Mouse (Mus musculus): Measurements from ENCODE around the gene Gdi2. TPM values are rescaled to one million over a fixed set of nuclear protein-coding genes. Genes with fewer than 3 reads are reported as not detected.

Gene Gdi2
- polyA plus RNA-seq, 1 experiment, result 211 TPM

DNA sequence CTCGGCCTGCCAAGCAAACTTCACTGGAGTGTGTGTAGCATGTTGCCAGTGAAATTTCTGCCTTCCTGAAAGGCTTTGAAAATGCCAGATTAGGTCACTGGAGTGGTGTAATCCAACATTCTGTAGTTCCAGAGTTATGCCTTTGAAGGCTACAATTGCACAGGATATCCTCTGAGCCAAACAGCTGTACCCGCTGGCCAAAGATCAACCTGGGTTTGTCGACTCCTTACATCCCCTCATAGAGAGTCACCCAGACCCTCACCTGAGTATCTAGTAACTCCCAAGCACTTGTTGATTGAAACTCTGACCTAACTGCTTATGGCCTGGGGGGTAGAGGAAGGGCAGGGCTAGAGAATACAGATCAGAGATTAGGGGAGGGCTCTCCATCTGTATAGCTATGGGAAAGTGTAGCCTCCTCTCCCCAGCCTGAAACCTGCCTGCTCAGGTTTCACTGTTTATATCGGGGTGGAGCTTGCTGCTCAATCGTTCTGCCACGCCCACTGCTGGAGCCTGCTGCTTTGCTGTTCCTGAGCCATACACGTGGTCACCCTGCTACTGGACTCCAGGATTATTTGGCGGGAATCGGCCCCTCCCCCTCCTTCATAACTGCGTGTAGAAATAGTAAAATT is 6.1 kb upstream of the Gdi2 start:
- H3K4me1 ChIP-seq (ENCODE audit: control insufficient read depth, insufficient read depth, low read length), result no peaks in the 10 kb centered on the region
- H3K27ac ChIP-seq (ENCODE audit: insufficient read depth, low read length), result no peak overlapping the region
- TF ChIP-seq POLR2A (IDR thresholded peaks at IDR 0.05; ENCODE audit: extremely low read depth, insufficient read depth, low read length) (no peak), CTCF (IDR thresholded peaks at IDR 0.05; ENCODE audit: extremely low read depth, insufficient read depth, low read length) (no peak)

DNA sequence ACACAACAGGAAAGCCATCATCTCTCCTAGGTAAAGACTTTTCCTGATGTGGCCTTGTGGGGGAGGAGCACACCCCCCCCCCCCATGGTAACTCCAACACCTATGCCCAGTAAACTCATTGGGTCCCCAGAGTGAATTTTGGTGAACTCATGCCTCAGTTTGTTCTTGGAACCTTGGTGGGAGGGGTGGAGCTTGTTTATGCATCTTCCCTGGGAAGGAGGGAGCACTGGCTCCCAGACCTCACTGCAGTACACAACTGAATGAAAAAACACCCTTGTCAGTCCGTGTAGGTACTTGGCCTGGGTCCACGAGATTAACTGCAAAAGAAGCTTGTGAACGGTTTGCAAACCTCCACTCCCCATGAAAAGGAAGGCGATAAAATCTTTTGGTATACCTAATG is 5.4 kb upstream of the Gdi2 start:
- H3K4me1 ChIP-seq (ENCODE audit: control insufficient read depth, insufficient read depth, low read length), result no peaks in the 10 kb centered on the region
- TF ChIP-seq CTCF (IDR thresholded peaks at IDR 0.05; ENCODE audit: extremely low read depth, insufficient read depth, low read length) (no peak), POLR2A (IDR thresholded peaks at IDR 0.05; ENCODE audit: extremely low read depth, insufficient read depth, low read length) (no peak)
- no peak overlapping the region for H3K4me3 ChIP-seq (ENCODE audit: insufficient read depth, low read length)
- H3K27ac ChIP-seq (ENCODE audit: insufficient read depth, low read length), result no peak overlapping the region

More for the DNA sequence above, 6.1 kb upstream of the Gdi2 start:
- H3K4me3 ChIP-seq (ENCODE audit: insufficient read depth, low read length), result no peak overlapping the region

DNA sequence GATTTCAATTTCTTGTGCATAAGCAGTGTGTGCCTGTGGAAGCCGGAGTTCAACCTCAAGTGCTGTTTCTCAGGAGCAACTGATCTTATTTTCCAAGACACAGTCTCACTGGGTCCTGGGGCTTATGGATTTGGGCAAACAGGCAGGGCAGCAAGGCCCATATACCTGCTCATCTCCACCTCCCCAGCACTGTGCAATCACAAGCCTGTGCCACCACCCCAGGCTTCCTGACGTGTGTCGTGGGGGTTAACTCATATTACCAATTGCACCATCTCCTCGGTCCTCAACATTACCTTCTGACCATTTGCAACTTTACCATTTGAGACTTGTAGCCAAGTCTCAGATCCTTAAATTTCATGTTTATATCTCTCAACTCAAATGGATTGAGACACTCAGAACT is 3.7 kb upstream of the Gdi2 start:
- H3K27ac ChIP-seq (ENCODE audit: insufficient read depth, low read length), result no peak overlapping the region
- no peak for TF ChIP-seq POLR2A (IDR thresholded peaks at IDR 0.05; ENCODE audit: extremely low read depth, insufficient read depth, low read length)
- TF ChIP-seq CTCF (IDR thresholded peaks at IDR 0.05; ENCODE audit: extremely low read depth, insufficient read depth, low read length), result no peak
- no peaks in the 10 kb centered on the region for H3K4me1 ChIP-seq (ENCODE audit: control insufficient read depth, insufficient read depth, low read length)
- no peak overlapping the region for H3K4me3 ChIP-seq (ENCODE audit: insufficient read depth, low read length)

DNA sequence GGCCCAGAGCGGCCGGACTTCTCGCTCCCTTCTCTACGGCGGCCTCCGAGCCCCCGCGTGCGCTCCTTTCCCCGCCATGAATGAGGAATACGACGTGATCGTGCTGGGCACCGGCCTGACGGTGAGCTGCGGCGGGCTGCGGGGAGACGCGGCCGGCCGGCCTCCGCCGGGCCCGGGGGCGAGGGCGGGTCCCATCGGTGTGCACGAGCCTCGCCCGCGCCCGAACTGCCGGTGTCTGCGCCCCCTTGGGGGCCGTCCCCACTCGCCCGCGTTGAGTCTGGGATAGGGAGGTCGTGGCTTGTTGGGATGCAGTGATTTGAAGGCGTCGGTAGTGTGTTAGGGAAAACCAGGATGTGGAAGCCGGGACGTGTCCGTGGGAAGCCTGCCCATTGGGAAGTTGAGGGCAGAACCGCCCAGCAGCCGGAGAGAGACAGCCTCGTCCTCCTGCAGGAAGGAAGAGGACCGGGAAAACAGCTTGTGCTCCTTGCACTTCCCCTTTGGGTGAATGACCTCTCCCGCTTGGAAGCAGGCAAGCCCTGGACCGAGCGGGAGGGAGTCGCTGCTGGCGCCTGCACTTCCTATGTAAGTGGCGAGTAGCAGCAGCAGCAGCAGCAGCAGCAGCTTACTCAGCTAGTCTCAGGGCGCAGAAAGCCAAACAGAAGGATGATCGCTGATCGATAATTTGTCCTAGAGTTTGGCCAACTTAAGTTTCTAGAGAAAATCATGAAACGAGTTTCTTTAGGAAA is 533 bp downstream of the Gdi2 start:
- TF ChIP-seq POLR2A (IDR thresholded peaks at IDR 0.05; ENCODE audit: extremely low read depth, insufficient read depth, low read length), result no peak
- no peak for TF ChIP-seq CTCF (IDR thresholded peaks at IDR 0.05; ENCODE audit: extremely low read depth, insufficient read depth, low read length)
- peak overlapping the region; percentile 92 for H3K4me3 ChIP-seq (ENCODE audit: insufficient read depth, low read length)
- peak overlapping the region; percentile 94 for H3K27ac ChIP-seq (ENCODE audit: insufficient read depth, low read length)
- H3K4me1 ChIP-seq (ENCODE audit: control insufficient read depth, insufficient read depth, low read length), result peaks cover 3% of the 10 kb centered on the region; the same call in 1 of the 2 replicates

DNA sequence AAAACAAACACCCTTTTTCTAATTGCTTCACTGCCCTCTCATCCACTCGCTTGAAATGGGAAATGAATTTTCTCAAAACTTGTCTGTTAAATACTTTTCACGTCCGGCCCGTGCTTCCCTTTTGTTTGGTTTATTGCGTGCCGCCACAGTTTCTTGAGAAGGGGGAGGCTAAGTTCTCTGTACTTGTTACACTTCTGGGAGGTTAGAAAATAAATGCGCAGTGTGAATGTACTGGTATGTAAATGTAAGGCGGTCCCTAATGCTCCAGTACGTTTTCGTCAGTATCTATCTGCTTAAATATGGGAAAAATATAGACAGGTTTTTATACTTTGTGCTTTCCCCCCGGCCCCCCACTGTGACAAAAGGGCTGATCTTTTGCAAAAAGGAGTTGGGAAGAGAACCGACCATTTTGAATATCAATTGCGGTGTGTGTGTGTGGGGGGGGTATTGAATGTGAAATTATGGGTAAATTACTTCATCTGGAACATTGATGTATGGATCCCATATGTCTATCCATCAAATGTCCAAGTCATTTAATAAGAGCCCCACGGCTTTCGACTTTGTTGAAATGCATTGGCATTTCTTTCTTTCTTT is 1.2 kb downstream of the Gdi2 start:
- 0 out of 2 replicates have a peak overlapping the region, but pooled peaks have one; percentile 94 for H3K27ac ChIP-seq (ENCODE audit: insufficient read depth, low read length)
- peak overlapping the region; percentile 92 for H3K4me3 ChIP-seq (ENCODE audit: insufficient read depth, low read length)
- no peak for TF ChIP-seq CTCF (IDR thresholded peaks at IDR 0.05; ENCODE audit: extremely low read depth, insufficient read depth, low read length)
- TF ChIP-seq POLR2A (IDR thresholded peaks at IDR 0.05; ENCODE audit: extremely low read depth, insufficient read depth, low read length), result no peak
- H3K4me1 ChIP-seq (ENCODE audit: control insufficient read depth, insufficient read depth, low read length), result peaks cover 3% of the 10 kb centered on the region; the same call in 1 of the 2 replicates

DNA sequence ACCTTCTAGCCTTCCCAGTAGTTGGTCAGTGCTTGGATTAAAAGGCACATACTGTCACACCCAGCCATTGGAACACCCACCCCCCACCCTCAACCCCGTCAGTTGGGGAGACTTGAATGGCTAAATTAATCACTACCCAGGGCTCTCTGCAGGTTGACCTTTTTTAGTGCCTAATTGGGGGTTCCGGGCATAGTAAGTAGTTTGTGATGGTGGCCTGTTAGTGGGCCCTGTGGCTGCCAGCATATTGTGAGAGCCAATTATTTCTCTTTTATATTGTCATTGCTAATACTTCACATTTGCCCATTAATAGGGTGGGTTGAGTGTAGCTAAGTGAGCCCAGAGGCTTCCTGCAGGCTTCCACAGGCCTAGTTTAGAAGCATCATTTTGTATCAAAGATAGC is 2.3 kb downstream of the Gdi2 start:
- Histone ChIP-seq H3K4me1 (ENCODE audit: control insufficient read depth, insufficient read depth, low read length) (peaks cover 8% of the 10 kb centered on the region; the same call in 1 of the 2 replicates), H3K27ac (ENCODE audit: insufficient read depth, low read length) (no peak overlapping the region), H3K4me3 (ENCODE audit: insufficient read depth, low read length) (no peak overlapping the region)
- TF ChIP-seq POLR2A (IDR thresholded peaks at IDR 0.05; ENCODE audit: extremely low read depth, insufficient read depth, low read length) (no peak), CTCF (IDR thresholded peaks at IDR 0.05; ENCODE audit: extremely low read depth, insufficient read depth, low read length) (no peak)

DNA sequence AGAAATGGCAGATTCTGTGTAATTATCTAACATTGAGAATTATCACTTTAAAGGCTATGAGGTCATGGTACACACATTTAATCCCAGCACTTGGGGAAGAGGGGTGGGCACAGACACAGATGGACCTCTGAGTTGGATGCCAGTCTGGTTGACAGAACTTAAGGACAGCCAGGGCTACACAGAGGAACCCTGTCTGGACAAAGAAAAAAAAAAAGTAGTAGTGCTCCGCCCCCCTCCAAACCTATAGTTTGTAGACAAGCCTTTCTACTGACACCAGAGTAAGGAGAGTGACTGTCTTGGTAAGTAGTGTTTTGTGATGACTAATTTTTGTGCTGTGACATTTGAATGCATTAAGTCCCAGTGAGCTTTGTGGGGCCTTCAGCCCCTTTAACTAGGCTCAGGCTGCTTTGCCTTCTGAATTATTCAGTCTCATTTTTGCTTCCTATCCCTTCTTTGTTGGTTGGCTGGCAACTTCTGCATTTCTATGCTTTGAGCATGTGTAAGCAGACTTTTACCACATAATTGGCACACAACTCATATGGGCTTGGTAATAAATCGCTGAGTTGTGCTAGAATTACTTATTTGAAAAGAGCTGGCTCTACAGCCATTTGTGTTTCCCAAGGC is 3.4 kb downstream of the Gdi2 start:
- Histone ChIP-seq H3K27ac (ENCODE audit: insufficient read depth, low read length) (no peak overlapping the region), H3K4me1 (ENCODE audit: control insufficient read depth, insufficient read depth, low read length) (peaks cover 11% of the 10 kb centered on the region; the same call in 1 of the 2 replicates), H3K4me3 (ENCODE audit: insufficient read depth, low read length) (no peak overlapping the region)
- no peak for TF ChIP-seq CTCF (IDR thresholded peaks at IDR 0.05; ENCODE audit: extremely low read depth, insufficient read depth, low read length)
- TF ChIP-seq POLR2A (IDR thresholded peaks at IDR 0.05; ENCODE audit: extremely low read depth, insufficient read depth, low read length), result no peak

DNA sequence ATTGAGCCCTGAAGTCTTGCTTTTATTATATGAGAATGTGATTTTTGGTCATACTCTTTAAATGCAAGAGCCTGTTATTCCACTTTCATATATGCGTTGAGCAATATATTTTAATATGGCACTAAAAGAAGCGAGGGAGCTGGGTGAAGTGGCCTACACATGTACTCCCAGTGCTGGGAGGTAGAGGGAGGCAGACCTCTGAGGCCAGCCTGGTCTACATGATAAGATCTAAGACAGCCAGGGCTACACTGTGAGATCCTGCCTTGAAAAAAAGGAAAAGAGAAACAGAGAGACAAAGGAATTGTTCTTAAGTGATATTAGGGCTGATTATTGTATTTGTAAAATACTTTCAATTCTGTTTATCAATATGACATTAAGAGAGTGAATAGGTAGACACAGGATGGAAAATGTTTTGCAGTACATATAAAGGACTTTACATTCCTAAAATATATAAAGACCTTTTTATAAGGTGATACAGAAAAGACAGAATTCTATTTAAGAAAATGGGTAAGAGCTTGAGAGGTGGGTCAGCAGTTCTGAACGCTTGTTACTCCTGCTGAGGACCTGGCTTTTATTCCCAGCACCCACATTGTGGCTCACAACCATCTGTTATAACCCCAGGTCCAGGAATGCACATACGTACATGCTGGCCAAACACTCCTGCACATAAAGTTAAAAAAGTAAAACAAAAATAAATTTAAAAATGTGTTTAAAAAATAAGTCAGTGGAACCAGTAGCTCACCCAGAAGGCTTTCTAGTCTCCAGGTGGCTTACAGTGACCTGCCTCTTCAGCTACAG is 6.4 kb downstream of the Gdi2 start:
- peaks cover 15% of the 10 kb centered on the region; the same call in 1 of the 2 replicates for H3K4me1 ChIP-seq (ENCODE audit: control insufficient read depth, insufficient read depth, low read length)
- H3K27ac ChIP-seq (ENCODE audit: insufficient read depth, low read length), result no peak overlapping the region
- no peak overlapping the region for H3K4me3 ChIP-seq (ENCODE audit: insufficient read depth, low read length)
- no peak for TF ChIP-seq POLR2A (IDR thresholded peaks at IDR 0.05; ENCODE audit: extremely low read depth, insufficient read depth, low read length)
- TF ChIP-seq CTCF (IDR thresholded peaks at IDR 0.05; ENCODE audit: extremely low read depth, insufficient read depth, low read length), result no peak

DNA sequence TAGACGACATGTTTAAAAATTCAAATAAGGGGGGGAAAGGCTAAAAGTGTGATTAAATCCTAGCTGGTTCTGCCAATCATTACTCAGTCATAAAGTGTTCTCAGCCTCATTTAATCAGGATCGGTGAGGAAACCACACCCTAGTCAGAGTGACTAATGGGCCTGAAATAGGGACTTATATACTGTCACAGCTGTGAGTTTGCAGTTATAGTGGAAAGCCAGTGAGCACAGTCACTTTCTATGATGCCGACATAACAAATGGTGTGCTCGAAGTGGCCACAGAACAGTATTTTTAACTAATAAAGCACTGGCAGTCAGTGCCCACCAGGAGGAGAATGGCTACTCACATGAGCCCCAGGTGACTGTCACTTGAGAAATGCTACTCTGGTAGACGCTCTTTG is 7.1 kb downstream of the Gdi2 start:
- no peak overlapping the region for H3K27ac ChIP-seq (ENCODE audit: insufficient read depth, low read length)
- no peak overlapping the region for H3K4me3 ChIP-seq (ENCODE audit: insufficient read depth, low read length)
- peaks cover 13% of the 10 kb centered on the region; the same call in 1 of the 2 replicates for H3K4me1 ChIP-seq (ENCODE audit: control insufficient read depth, insufficient read depth, low read length)
- TF ChIP-seq CTCF (IDR thresholded peaks at IDR 0.05; ENCODE audit: extremely low read depth, insufficient read depth, low read length), result no peak
